Mouse (Mus musculus) liver, postnatal 0 days (tissue): Measurements from ENCODE around the gene Psen1.

Experiments used
- CTCF ChIP-seq: sonication (generic); IDR thresholded peaks from 2 replicates; pipeline ENCODE4 v1.5.1; 2016; ENCODE audit warnings: antibody characterized with exemption, low read depth
- EP300 ChIP-seq: IDR thresholded peaks from 2 replicates; pipeline ENCODE4 v1.6.1; 2016; ENCODE audit warnings: antibody characterized with exemption, low read depth, mild to moderate bottlenecking

DNA sequence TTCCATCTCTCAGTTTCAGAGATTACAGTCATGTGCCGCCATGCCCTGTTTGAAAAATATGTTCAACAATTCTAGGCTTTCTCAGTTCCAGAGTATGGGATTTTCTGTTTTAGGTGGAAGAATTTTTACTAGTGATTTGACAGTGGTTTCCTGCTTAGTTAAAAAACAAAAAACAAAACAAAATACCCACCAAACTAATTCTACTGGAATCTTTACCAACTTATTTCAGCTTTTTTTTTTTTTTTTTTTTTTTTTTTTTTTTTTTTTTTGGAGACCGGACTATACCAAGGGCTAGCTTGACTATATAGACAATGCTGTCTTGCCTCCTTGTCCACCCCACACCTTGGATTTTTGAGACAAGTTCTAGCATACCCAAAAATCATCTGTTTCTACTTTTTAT lies 46.7 kb upstream of the Psen1 start:
- TF ChIP-seq EP300: no peak
- no peak for TF ChIP-seq CTCF
